Mouse (Mus musculus) CD4-positive naive resting alpha-beta T cell, adult 57 days (primary cell): Measurements from ENCODE around the gene Zpbp2. TPM values are rescaled to one million over a fixed set of nuclear protein-coding genes. Genes with fewer than 3 reads are reported as not detected.

Experiments used
- total RNA-seq: library from RNA; stranded (reverse); gene quantifications from one replicate; pipeline ENCODE4 v1.2.4, GENCODE M21; 2023

Zpbp2 gene
- total RNA-seq: 5.8 TPM

GRCm38 (mm10) chr11:98550975-98551828, at the start of gene Zpbp2:
Gene Zpbp2, plus strand, starts transcription at chr11:98551097.

GRCm38 (mm10) chr11:98545711-98546231, 5.1 kb upstream of the Zpbp2 start, which contains the start of gene Ikzf3:
Gene Ikzf3, minus strand, starts transcription at chr11:98546031.

DNA sequence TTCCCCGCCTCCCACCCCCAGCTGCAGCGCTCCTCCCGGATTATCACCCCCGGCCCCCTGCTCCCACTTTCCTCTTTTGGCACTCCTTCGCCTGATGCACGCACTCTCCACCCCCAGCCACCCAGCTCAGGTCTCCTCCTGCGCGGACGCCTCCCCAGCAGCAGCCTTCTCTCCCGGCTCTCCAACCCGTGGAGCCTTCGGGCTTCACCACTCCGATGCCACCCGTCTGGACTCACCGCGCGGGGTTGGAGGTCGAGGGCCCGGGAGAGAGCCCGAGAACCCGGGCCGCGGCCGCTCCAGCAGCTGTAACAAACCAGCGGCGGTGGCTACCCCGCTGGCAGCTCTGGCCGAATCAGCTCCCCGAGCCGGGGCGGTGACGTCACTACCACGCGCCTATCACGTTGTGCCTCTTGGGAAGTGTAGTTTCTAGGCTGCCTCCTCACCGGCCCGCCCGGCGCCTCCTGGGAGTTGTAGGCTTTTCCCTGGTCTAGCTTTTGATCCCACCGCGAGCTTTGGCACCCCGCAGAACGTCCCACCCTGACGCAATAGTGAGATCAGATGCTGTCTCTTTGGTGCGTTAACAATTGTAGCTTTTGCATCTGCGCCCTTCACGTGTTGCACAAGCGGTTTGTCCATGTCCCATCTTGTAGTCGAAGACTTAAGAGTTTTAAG, 36.1 kb downstream of the Zpbp2 start, which contains the start of gene Ormdl3:
Gene Ormdl3, minus strand, starts transcription at position 477 of the 672 bp plus-strand sequence.

GRCm38 (mm10) chr11:98597991-98598390, 47.1 kb downstream of the Zpbp2 start, which contains the start of gene Lrrc3c:
Gene Lrrc3c, plus strand, starts transcription at chr11:98598291.

Other genes starting within 250 kb of the Zpbp2 start
- not detected for gene Neurod2, start 221.4 kb upstream of the Zpbp2 start, total RNA-seq
- gene Ppp1r1b, start 202.7 kb upstream of the Zpbp2 start, total RNA-seq: not detected
- 43.7 TPM for gene Stard3, start 192.7 kb upstream of the Zpbp2 start, total RNA-seq
- not detected for gene Tcap, start 167.3 kb upstream of the Zpbp2 start, total RNA-seq
- not detected for gene Pnmt, start 164.6 kb upstream of the Zpbp2 start, total RNA-seq
- 9.3 TPM for gene Pgap3, start 150.6 kb upstream of the Zpbp2 start, total RNA-seq
- gene Erbb2, start 138.6 kb upstream of the Zpbp2 start, total RNA-seq: 0.18 TPM
- 55.7 TPM for gene Mien1, start 112.1 kb upstream of the Zpbp2 start, total RNA-seq
- gene Grb7, start 104.7 kb upstream of the Zpbp2 start, total RNA-seq: 1.2 TPM
- gene Ikzf3, start 5.1 kb upstream of the Zpbp2 start, total RNA-seq: 133 TPM
- 23.7 TPM for gene Ormdl3, start 36.3 kb downstream of the Zpbp2 start, total RNA-seq
- not detected for gene Lrrc3c, start 47.2 kb downstream of the Zpbp2 start, total RNA-seq
- gene Gm12355, start 74.6 kb downstream of the Zpbp2 start, total RNA-seq: 23.9 TPM
- 0.35 TPM for gene Gsdma3, start 75.3 kb downstream of the Zpbp2 start, total RNA-seq
- gene Gsdma2, start 95.7 kb downstream of the Zpbp2 start, total RNA-seq: not detected
- gene Gsdma, start 113.3 kb downstream of the Zpbp2 start, total RNA-seq: not detected
- 78.2 TPM for gene Psmd3, start 131.5 kb downstream of the Zpbp2 start, total RNA-seq
- gene Csf3, start 150.2 kb downstream of the Zpbp2 start, total RNA-seq: not detected
- 75.6 TPM for gene Med24, start 178.3 kb downstream of the Zpbp2 start, total RNA-seq
- gene Thra, start 189.5 kb downstream of the Zpbp2 start, total RNA-seq: 44.0 TPM
- gene Nr1d1, start 224.2 kb downstream of the Zpbp2 start, total RNA-seq: 5.1 TPM
- 123 TPM for gene Msl1, start 244.4 kb downstream of the Zpbp2 start, total RNA-seq